Mouse (Mus musculus): ENCODE results near the gene Ercc1.

Gene Ercc1

GRCm38 (mm10) chr7:19344237-19344847 lies at the start of gene Ercc1:
Gene Ercc1 (plus strand): TSS chr7:19344778.
- DNase-seq (ENCODE audit: low read depth, low spot score), result no peak

- DNase-seq (ENCODE audit: low read depth, low spot score), result peak; percentile 86
Observed at GRCm38 (mm10) chr7:19295503-19296185, 48.9 kb upstream of the Ercc1 start.

- DNase-seq (ENCODE audit: low read depth, low spot score), result no peak
Observed at GRCm38 (mm10) chr7:19297034-19297433, 47.5 kb upstream of the Ercc1 start.

GRCm38 (mm10) chr7:19297794-19298193 lies 46.8 kb upstream of the Ercc1 start:
- no peak for DNase-seq (ENCODE audit: low read depth, low spot score)

- DNase-seq (ENCODE audit: low read depth, low spot score), result peak; percentile 37
Observed at GRCm38 (mm10) chr7:19299194-19299593, 45.4 kb upstream of the Ercc1 start.

GRCm38 (mm10) chr7:19300501-19301421 lies 43.8 kb upstream of the Ercc1 start:
- DNase-seq (ENCODE audit: low read depth, low spot score), result peak; percentile 82

- DNase-seq (ENCODE audit: low read depth, low spot score), result no peak
Observed at GRCm38 (mm10) chr7:19301461-19302263, 42.9 kb upstream of the Ercc1 start.

GRCm38 (mm10) chr7:19302264-19303045 lies 42.1 kb upstream of the Ercc1 start:
- DNase-seq (ENCODE audit: low read depth, low spot score), result no peak

GRCm38 (mm10) chr7:19303046-19303305 lies 41.6 kb upstream of the Ercc1 start:
- DNase-seq (ENCODE audit: low read depth, low spot score), result no peak

GRCm38 (mm10) chr7:19303770-19304169 lies 40.8 kb upstream of the Ercc1 start:
- no peak for DNase-seq (ENCODE audit: low read depth, low spot score)

GRCm38 (mm10) chr7:19304501-19305412 lies 39.8 kb upstream of the Ercc1 start:
- DNase-seq (ENCODE audit: low read depth, low spot score), result no peak

- DNase-seq (ENCODE audit: low read depth, low spot score), result no peak
Observed at GRCm38 (mm10) chr7:19305413-19305735, 39.2 kb upstream of the Ercc1 start.

- DNase-seq (ENCODE audit: low read depth, low spot score), result no peak
Observed at GRCm38 (mm10) chr7:19305796-19306765, 38.5 kb upstream of the Ercc1 start.

GRCm38 (mm10) chr7:19306819-19307738 lies 37.5 kb upstream of the Ercc1 start:
- DNase-seq (ENCODE audit: low read depth, low spot score), result no peak

- peak; percentile 69 for DNase-seq (ENCODE audit: low read depth, low spot score)
Observed at GRCm38 (mm10) chr7:19307739-19308453, 36.7 kb upstream of the Ercc1 start.

GRCm38 (mm10) chr7:19308454-19309277 lies 35.9 kb upstream of the Ercc1 start:
- DNase-seq (ENCODE audit: low read depth, low spot score), result peak; percentile 85
